In genomic region chr9:41073196-41074009, GRCm38 (mm10) we compare ENCODE assay signal across 8 mouse cellular contexts.
DNase-seq lines count a peak whose midpoint lies in the region; ATAC-seq and TF ChIP-seq lines count a peak whose summit lies in the region.

No protein-coding gene starts in this region.

- peaks cover 46% of the 10 kb centered on the region for H3K4me1 ChIP-seq in heart, embryonic 12.5 days (replicated peaks)
- peaks cover 42 to 66% of the 10 kb centered on the region in 2 experiments for H3K4me1 ChIP-seq in liver, embryonic 14.5 days (replicated peaks; ENCODE audit: control insufficient read depth in 2 of 2, insufficient read depth in 2 of 2, low read length in 1 of 2)
- peaks cover 3% of the 10 kb centered on the region; the same call in 1 of the 2 replicates for H3K4me1 ChIP-seq in kidney, embryonic 14.5 days (ENCODE audit: control insufficient read depth, insufficient read depth, low read length)
- H3K4me1 ChIP-seq in intestine, postnatal 0 days (replicated peaks; ENCODE audit: control insufficient read depth, insufficient read depth, low read length): no peaks in the 10 kb centered on the region

- peak; percentile 67 for TF ChIP-seq EP300 in liver, embryonic 14.5 days (IDR thresholded peaks at IDR 0.05; ENCODE audit: low read depth)

- H3K4me3 ChIP-seq in heart, embryonic 12.5 days: no peak overlapping the region
- peak overlapping the region; percentile 37 to 61 for H3K4me3 ChIP-seq in liver, embryonic 14.5 days (ENCODE audit: insufficient read depth in 1 of 2, low read depth in 2 of 2, low read length in 2 of 2)
- no peak overlapping the region for H3K4me3 ChIP-seq in kidney, embryonic 14.5 days (ENCODE audit: low read length)
- no peak overlapping the region for H3K4me3 ChIP-seq in intestine, postnatal 0 days (ENCODE audit: low read depth, low read length)

- peak overlapping the region; percentile 73 for H3K27ac ChIP-seq in heart, embryonic 12.5 days (ENCODE audit: poor library complexity, severe bottlenecking)
- H3K27ac ChIP-seq in liver, embryonic 14.5 days: peak overlapping the region; percentile 9
- no peak overlapping the region for H3K27ac ChIP-seq in kidney, embryonic 14.5 days (ENCODE audit: low read depth, low read length)
- no peak overlapping the region for H3K27ac ChIP-seq in intestine, postnatal 0 days (ENCODE audit: low read depth, low read length)

- peak; percentile 67 for ATAC-seq in heart, embryonic 12.5 days (ENCODE audit: insufficient number of reproducible peaks, low FRiP score)
- peak; percentile 88 for ATAC-seq in liver, embryonic 14.5 days (ENCODE audit: insufficient read depth)
- ATAC-seq in kidney, embryonic 14.5 days (ENCODE audit: low FRiP score, low TSS enrichment): no peak
- no peak for ATAC-seq in intestine, postnatal 0 days

- H3K4me2 ChIP-seq in heart, embryonic 12.5 days: peak overlapping the region; percentile 27
- peak overlapping the region; percentile 71 for H3K4me2 ChIP-seq in liver, embryonic 14.5 days (ENCODE audit: low read depth)
- no peak overlapping the region for H3K4me2 ChIP-seq in kidney, embryonic 14.5 days (replicated peaks; ENCODE audit: low read depth, low read length)
- H3K4me2 ChIP-seq in intestine, postnatal 0 days (replicated peaks; ENCODE audit: low read depth): no peak overlapping the region

- no peaks in the 10 kb centered on the region for H3K9me3 ChIP-seq in heart, embryonic 12.5 days (replicated peaks)
- H3K9me3 ChIP-seq in liver, embryonic 14.5 days (ENCODE audit: control insufficient read depth, low read length): no peaks in the 10 kb centered on the region
- H3K9me3 ChIP-seq in kidney, embryonic 14.5 days (ENCODE audit: control insufficient read depth, low read length): no peaks in the 10 kb centered on the region
- H3K9me3 ChIP-seq in intestine, postnatal 0 days (ENCODE audit: control insufficient read depth): no peaks in the 10 kb centered on the region

- H3K27me3 ChIP-seq in heart, embryonic 12.5 days (replicated peaks): no peaks in the 10 kb centered on the region
- H3K27me3 ChIP-seq in liver, embryonic 14.5 days (ENCODE audit: control insufficient read depth, insufficient read depth, low read length): no peaks in the 10 kb centered on the region
- H3K27me3 ChIP-seq in splenic B cell, adult 2 months (ENCODE audit: control insufficient read depth, insufficient read depth, low read length, poor library complexity, severe bottlenecking): no peaks in the 10 kb centered on the region
- no peaks in the 10 kb centered on the region for H3K27me3 ChIP-seq in kidney, embryonic 14.5 days (ENCODE audit: control insufficient read depth, insufficient read depth, low read length)
- no peaks in the 10 kb centered on the region for H3K27me3 ChIP-seq in intestine, postnatal 0 days (replicated peaks; ENCODE audit: control insufficient read depth, insufficient read depth, low read length)

- H3K9ac ChIP-seq in heart, embryonic 12.5 days: no peak overlapping the region
- H3K9ac ChIP-seq in liver, embryonic 14.5 days (replicated peaks): peak overlapping the region; percentile 0
- H3K9ac ChIP-seq in kidney, embryonic 14.5 days (ENCODE audit: low read depth, low read length): no peak overlapping the region
- no peak overlapping the region for H3K9ac ChIP-seq in intestine, postnatal 0 days (ENCODE audit: low read depth, low read length)

- DNase-seq in heart, adult 8-10 months (ENCODE audit: low spot score): no peak
- DNase-seq in c-Kit-positive CD71-negative TER-119-negative erythroid progenitor cells, embryonic 14.5 days (ENCODE audit: low read depth): peak; percentile 78
- peak; percentile 74 to 80 (median 76) for DNase-seq in liver, embryonic 14.5 days (ENCODE audit: low read depth in 3 of 3, low spot score in 3 of 3)
- peak; percentile 79 for DNase-seq in splenic B cell, adult 2 months (ENCODE audit: low read depth, low spot score)
- no peak for DNase-seq in right cerebral cortex, adult 2 months (ENCODE audit: low spot score in 2 of 2)

- no peaks in the 10 kb centered on the region for H3K36me3 ChIP-seq in heart, embryonic 12.5 days
- no peaks in the 10 kb centered on the region for H3K36me3 ChIP-seq in liver, embryonic 14.5 days (replicated peaks; ENCODE audit: control insufficient read depth, insufficient read depth, low read depth)
- H3K36me3 ChIP-seq in splenic B cell, adult 2 months (ENCODE audit: control insufficient read depth, insufficient read depth, low read length, poor library complexity, severe bottlenecking): no peaks in the 10 kb centered on the region
- no peaks in the 10 kb centered on the region for H3K36me3 ChIP-seq in kidney, embryonic 14.5 days (ENCODE audit: control insufficient read depth, insufficient read depth, low read length)
- no peaks in the 10 kb centered on the region for H3K36me3 ChIP-seq in intestine, postnatal 0 days (ENCODE audit: control insufficient read depth, insufficient read depth)

- peak; percentile 24; the same call in 1 of the 2 replicates for TF ChIP-seq CTCF in liver, embryonic 14.5 days (IDR thresholded peaks at IDR 0.05; ENCODE audit: low read depth)
- no peak for TF ChIP-seq CTCF in intestine, postnatal 0 days (IDR thresholded peaks at IDR 0.05; ENCODE audit: low read depth)

- 61% methylated on average over 19 of the region's 19 CpGs for WGBS in heart, embryonic 12.5 days
- 15% methylated on average over 19 of the region's 19 CpGs for WGBS in liver, embryonic 14.5 days (ENCODE audit: insufficient replicate concordance)
- WGBS in kidney, embryonic 14.5 days: 84% methylated on average over 19 of the region's 19 CpGs
- WGBS in intestine, postnatal 0 days: 83% methylated on average over 19 of the region's 19 CpGs

Comparison
In these comparisons a context has a peak if more than half of its experiments do, and no peak if none do; other contexts are left out.
1. ATAC-seq: peak in heart, embryonic 12.5 days (single experiment) and liver, embryonic 14.5 days (single experiment); none in kidney, embryonic 14.5 days (single experiment) and intestine, postnatal 0 days (single experiment).
2. H3K27ac ChIP-seq: peak in heart, embryonic 12.5 days (single experiment) and liver, embryonic 14.5 days (single experiment); none in kidney, embryonic 14.5 days (single experiment) and intestine, postnatal 0 days (single experiment).
3. H3K4me2 ChIP-seq: peak in heart, embryonic 12.5 days (single experiment) and liver, embryonic 14.5 days (single experiment); none in kidney, embryonic 14.5 days (single experiment) and intestine, postnatal 0 days (single experiment).
4. H3K4me3 ChIP-seq: peak in liver, embryonic 14.5 days (2 of 2); none in heart, embryonic 12.5 days (single experiment), kidney, embryonic 14.5 days (single experiment) and intestine, postnatal 0 days (single experiment).
5. DNase-seq: peak in c-Kit-positive CD71-negative TER-119-negative erythroid progenitor cells, embryonic 14.5 days (single experiment), liver, embryonic 14.5 days (3 of 3) and splenic B cell, adult 2 months (single experiment); none in heart, adult 8-10 months (single experiment) and right cerebral cortex, adult 2 months (0 of 2).